9 mouse cellular contexts compared by ENCODE assay signal in the genomic region with DNA sequence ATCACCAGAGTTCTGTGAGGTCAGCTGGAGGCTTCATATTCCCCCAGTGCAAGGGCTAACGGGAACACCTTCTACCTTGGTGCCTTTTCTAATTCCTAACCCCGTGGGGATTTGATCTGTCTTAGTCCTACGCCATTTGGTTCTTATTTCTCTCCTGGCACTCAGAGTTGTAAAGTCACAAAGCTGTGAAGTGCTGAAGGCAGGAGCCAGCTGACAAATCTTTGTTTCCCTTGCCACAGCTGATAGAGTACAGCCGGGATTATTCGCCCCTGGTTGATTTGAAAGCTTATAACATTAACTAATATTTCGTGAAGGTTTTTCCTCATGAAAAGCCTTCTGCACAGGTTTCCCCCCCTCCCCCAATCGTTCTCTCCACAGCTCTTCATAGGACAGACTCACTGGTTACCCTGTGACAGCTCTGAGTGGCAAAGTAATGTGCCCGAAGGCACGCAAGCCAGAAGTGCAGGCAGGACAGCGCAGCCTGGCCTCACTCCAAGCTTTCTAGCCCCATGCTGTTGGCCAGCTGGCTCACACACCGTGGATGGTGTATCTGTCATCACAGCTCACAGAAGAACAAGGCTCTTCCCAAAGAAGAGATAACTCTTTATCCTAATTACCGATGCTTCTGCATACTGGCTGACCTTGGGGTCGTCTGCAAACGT.
DNase-seq lines count a peak whose midpoint lies in the region; ATAC-seq lines count a peak whose summit lies in the region.
"Had no signal": no experiment of that assay in that cellular context is flagged by ENCODE, and none has a peak within 500 bp of the region (broad histone marks: within the 10 kb centered on the region; RNA-seq: fewer than 3 reads in every experiment).

No protein-coding gene starts in this region.

- no peaks in the 10 kb centered on the region for H3K9me3 ChIP-seq in hindbrain, embryonic 16.5 days (ENCODE audit: control insufficient read depth, low read length)
- H3K9me3 ChIP-seq in hindbrain, embryonic 11.5 days (ENCODE audit: control insufficient read depth, low read length), result no peaks in the 10 kb centered on the region
- H3K9me3 ChIP-seq: liver, embryonic 15.5 days had no signal

- H3K27me3 ChIP-seq in hindbrain, embryonic 16.5 days (replicated peaks; ENCODE audit: control insufficient read depth, insufficient read depth, low read length), result no peaks in the 10 kb centered on the region
- no peaks in the 10 kb centered on the region for H3K27me3 ChIP-seq in hindbrain, embryonic 11.5 days (ENCODE audit: control insufficient read depth, insufficient read depth, low read length)
- H3K27me3 ChIP-seq: liver, embryonic 15.5 days had no signal

- peaks cover 13% of the 10 kb centered on the region for H3K4me1 ChIP-seq in hindbrain, embryonic 16.5 days (ENCODE audit: control insufficient read depth, insufficient read depth, low read depth, low read length)
- no peaks in the 10 kb centered on the region for H3K4me1 ChIP-seq in hindbrain, embryonic 11.5 days (replicated peaks; ENCODE audit: control insufficient read depth, insufficient read depth, low read length)
- H3K4me1 ChIP-seq: liver, embryonic 15.5 days had no signal

- H3K4me2 ChIP-seq in hindbrain, embryonic 16.5 days (ENCODE audit: low read length), result no peak overlapping the region
- no peak overlapping the region for H3K4me2 ChIP-seq in hindbrain, embryonic 11.5 days (replicated peaks; ENCODE audit: low read depth, low read length)
- H3K4me2 ChIP-seq: liver, embryonic 15.5 days had no signal

- H3K9ac ChIP-seq in hindbrain, embryonic 16.5 days (ENCODE audit: low read depth, low read length), result no peak overlapping the region; the same call in 1 of the 2 replicates
- no peak overlapping the region for H3K9ac ChIP-seq in hindbrain, embryonic 11.5 days (ENCODE audit: low read depth, low read length)
- H3K9ac ChIP-seq: liver, embryonic 15.5 days had no signal

- no peak overlapping the region for H3K4me3 ChIP-seq in hindbrain, embryonic 16.5 days (ENCODE audit: low read length)
- no peak overlapping the region for H3K4me3 ChIP-seq in hindbrain, embryonic 11.5 days (ENCODE audit: low read depth, low read length)
- H3K4me3 ChIP-seq: liver, embryonic 15.5 days had no signal

- H3K36me3 ChIP-seq in hindbrain, embryonic 16.5 days (ENCODE audit: control insufficient read depth, insufficient read depth, low read length), result no peaks in the 10 kb centered on the region
- H3K36me3 ChIP-seq in hindbrain, embryonic 11.5 days (ENCODE audit: control insufficient read depth, insufficient read depth, low read length), result no peaks in the 10 kb centered on the region
- H3K36me3 ChIP-seq: liver, embryonic 15.5 days had no signal

- intact Hi-C loops in gastrocnemius, postnatal 14 days (cut with DNase I; ENCODE audit: low total_unique reads), result no loop called here

- ATAC-seq in hindbrain, embryonic 16.5 days, result peak; percentile 86
- no peak for ATAC-seq in hindbrain, embryonic 11.5 days (ENCODE audit: low FRiP score)

- WGBS in hindbrain, embryonic 16.5 days, result 41% methylated on average over 14 of the region's 14 CpGs
- 55% methylated on average over 14 of the region's 14 CpGs for WGBS in hindbrain, embryonic 11.5 days

- DNase-seq in hindbrain, embryonic 11.5 days (ENCODE audit: low spot score), result no peak
- peak; percentile 57 to 59 for DNase-seq in adrenal gland, postnatal 36 days
- DNase-seq in gastrocnemius, postnatal 14 days, result peak; percentile 71
- DNase-seq in kidney, postnatal 10 days, result peak; percentile 43
- no peak for DNase-seq in thymus, adult 18-20 months
- no peak for DNase-seq in urinary bladder, postnatal 10 days (ENCODE audit: low spot score)
- DNase-seq in right cerebral cortex, postnatal 14 days, result no peak

- H3K27ac ChIP-seq in hindbrain, embryonic 16.5 days (ENCODE audit: low read depth, low read length), result no peak overlapping the region
- H3K27ac ChIP-seq in hindbrain, embryonic 11.5 days (ENCODE audit: low read depth, low read length), result no peak overlapping the region
- H3K27ac ChIP-seq: liver, embryonic 15.5 days had no signal

Comparison
In these comparisons a context has a peak if more than half of its experiments do, and no peak if none do; other contexts are left out.
1. DNase-seq: peak in adrenal gland, postnatal 36 days (2 of 2), gastrocnemius, postnatal 14 days (single experiment) and kidney, postnatal 10 days (single experiment); none in hindbrain, embryonic 11.5 days (single experiment), thymus, adult 18-20 months (0 of 2), urinary bladder, postnatal 10 days (single experiment) and right cerebral cortex, postnatal 14 days (single experiment).